Mouse (Mus musculus): Measurements from ENCODE around the gene Lmbr1l. TPM values are rescaled to one million over a fixed set of nuclear protein-coding genes. Genes with fewer than 3 reads are reported as not detected.
A peak's percentile ranks its signal among the peaks of the same experiment; 100 is the strongest.
"Not testable (repeated sequence)": the region's sequence is repeated elsewhere in the genome, so short reads cannot be mapped to it uniquely, and the experiment has no call there.

The Lmbr1l gene
- polyA plus RNA-seq, 1 experiment: 0.37 TPM

DNA sequence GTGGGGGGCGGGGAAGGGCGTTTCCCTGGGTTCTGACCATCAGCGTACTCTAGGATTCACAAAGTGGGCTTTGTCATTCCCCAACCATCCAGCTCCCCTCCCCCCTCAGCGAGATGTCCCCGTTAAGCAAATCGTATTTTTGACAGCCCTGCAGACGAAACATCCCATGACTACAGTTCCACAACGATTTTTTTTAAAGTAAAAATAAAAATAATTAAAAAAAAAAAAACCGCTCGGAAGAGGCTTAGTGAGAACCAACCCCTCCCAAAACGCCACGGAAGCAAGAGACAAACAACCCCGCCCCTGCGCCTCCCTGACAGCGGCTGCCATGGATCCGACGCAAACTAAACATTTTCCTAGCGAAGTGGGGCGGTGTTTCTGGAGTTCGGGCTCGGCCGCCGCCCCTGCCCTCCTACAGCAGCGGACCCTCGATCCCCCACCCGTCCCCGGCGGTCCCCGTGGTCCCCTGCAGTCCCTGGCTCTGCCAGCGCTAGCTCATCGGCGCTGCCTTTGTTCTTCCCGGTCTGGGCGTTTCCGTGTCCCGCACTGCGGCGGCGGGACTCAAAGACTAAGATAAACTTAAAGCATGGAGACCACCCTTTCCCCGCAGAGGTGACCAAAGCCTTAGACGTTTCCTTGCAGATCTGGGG, 34.8 kb upstream of the Lmbr1l start:
- TF ChIP-seq TAL1 (IDR thresholded peaks at IDR 0.05; ENCODE audit: low read length) (no peak), GATA1 (IDR thresholded peaks at IDR 0.05; ENCODE audit: low read length) (no peak)
- H3K9me3 ChIP-seq (ENCODE audit: control insufficient read depth, low read length): no peaks in the 10 kb centered on the region
- H3K4me3 ChIP-seq (replicated peaks): peak overlapping the region; percentile 71
- peaks cover 2% of the 10 kb centered on the region; the same call in 1 of the 2 replicates for H3K36me3 ChIP-seq (ENCODE audit: control insufficient read depth)
- peaks cover 41% of the 10 kb centered on the region for H3K27me3 ChIP-seq (ENCODE audit: control insufficient read depth)
- H3K4me1 ChIP-seq (ENCODE audit: control insufficient read depth): peaks cover 19% of the 10 kb centered on the region

DNA sequence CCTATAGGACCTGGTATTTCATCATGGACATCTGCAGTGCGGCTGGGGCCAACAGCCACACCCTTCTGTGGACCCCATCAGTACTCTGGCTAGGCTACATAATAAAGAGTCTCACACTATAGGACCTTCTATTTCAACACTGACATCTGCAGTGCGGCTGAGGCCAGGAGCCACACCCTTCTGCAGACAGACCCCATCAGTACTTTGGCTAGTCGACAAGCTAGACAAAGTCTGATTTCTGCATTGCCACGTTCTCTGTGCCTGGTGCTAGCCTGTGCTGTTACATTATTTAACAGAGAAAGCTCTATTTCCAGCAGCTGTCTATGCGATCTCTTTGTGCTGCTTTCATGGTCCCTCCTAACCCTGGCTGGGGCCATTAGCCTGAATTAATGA, 34.0 kb upstream of the Lmbr1l start:
- Histone ChIP-seq H3K36me3 (ENCODE audit: control insufficient read depth) (peaks cover 2% of the 10 kb centered on the region; the same call in 1 of the 2 replicates), H3K27me3 (ENCODE audit: control insufficient read depth) (peaks cover 41% of the 10 kb centered on the region), H3K4me3 (replicated peaks) (no peak overlapping the region), H3K4me1 (ENCODE audit: control insufficient read depth) (peaks cover 19% of the 10 kb centered on the region), H3K9me3 (ENCODE audit: control insufficient read depth, low read length) (no peaks in the 10 kb centered on the region)
- no peak for TF ChIP-seq GATA1 (IDR thresholded peaks at IDR 0.05; ENCODE audit: low read length)
- TF ChIP-seq TAL1 (IDR thresholded peaks at IDR 0.05; ENCODE audit: low read length): no peak

DNA sequence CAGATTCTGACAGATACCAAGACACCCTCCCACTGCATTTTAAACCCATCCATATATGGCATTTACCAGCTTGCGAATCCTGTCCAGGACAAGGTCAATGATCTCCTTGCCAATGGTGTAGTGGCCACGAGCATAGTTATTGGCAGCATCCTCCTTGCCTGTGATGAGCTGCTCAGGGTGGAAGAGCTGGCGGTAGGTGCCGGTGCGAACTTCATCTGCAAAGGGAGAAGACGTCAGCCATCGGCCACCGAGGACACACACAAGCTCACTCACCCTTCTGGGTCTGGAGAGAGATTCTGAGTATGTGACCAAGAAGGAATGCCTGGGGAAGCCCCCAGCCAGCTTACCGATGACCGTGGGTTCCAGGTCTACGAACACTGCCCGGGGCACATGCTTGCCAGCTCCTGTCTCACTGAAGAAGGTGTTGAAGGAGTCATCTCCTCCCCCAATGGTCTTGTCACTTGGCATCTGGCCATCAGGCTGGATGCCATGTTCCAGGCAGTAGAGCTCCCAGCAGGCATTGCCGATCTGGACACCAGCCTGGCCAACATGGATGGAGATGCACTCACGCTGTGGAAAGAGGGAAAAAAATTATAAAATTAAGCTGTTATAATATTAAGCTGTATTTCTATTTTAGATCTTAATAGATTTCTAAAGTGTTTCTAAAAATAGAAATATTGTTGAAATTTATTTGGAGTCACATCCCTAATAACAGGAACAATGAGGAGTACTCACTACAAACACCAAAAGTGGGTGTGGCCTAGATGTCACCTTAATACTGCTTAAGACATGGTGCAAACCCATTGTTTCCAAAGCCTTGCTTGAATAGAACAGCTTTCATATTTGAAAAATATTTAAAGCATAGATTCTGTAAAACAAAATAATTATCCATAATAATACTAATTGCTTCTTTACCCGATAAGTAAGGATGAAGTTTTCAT, 33.4 kb upstream of the Lmbr1l start:
- H3K4me3 ChIP-seq (replicated peaks); H3K36me3 ChIP-seq (ENCODE audit: control insufficient read depth); H3K9me3 ChIP-seq (ENCODE audit: control insufficient read depth, low read length): not testable (repeated sequence)
- Histone ChIP-seq H3K4me1 (ENCODE audit: control insufficient read depth) (peaks cover 19% of the 10 kb centered on the region), H3K27me3 (ENCODE audit: control insufficient read depth) (peaks cover 40% of the 10 kb centered on the region)

DNA sequence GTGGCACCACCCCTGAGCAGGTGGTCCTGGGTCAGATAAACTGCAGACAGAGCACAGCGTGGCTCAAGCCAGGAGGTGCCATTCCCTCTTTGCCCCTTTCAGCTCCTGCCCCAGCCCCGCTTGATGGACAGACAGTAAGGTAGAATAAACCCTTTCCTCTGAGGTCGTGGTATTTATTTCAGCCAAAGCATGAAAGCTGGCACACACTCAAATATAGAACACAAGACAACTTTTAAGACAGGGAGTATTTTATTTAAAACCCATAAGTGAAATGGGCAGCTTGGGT, 31.5 kb upstream of the Lmbr1l start:
- TF ChIP-seq GATA1 (IDR thresholded peaks at IDR 0.05; ENCODE audit: low read length) (no peak), TAL1 (IDR thresholded peaks at IDR 0.05; ENCODE audit: low read length) (no peak)
- Histone ChIP-seq H3K36me3 (ENCODE audit: control insufficient read depth) (peaks cover 2% of the 10 kb centered on the region; the same call in 1 of the 2 replicates), H3K27me3 (ENCODE audit: control insufficient read depth) (peaks cover 26% of the 10 kb centered on the region)

DNA sequence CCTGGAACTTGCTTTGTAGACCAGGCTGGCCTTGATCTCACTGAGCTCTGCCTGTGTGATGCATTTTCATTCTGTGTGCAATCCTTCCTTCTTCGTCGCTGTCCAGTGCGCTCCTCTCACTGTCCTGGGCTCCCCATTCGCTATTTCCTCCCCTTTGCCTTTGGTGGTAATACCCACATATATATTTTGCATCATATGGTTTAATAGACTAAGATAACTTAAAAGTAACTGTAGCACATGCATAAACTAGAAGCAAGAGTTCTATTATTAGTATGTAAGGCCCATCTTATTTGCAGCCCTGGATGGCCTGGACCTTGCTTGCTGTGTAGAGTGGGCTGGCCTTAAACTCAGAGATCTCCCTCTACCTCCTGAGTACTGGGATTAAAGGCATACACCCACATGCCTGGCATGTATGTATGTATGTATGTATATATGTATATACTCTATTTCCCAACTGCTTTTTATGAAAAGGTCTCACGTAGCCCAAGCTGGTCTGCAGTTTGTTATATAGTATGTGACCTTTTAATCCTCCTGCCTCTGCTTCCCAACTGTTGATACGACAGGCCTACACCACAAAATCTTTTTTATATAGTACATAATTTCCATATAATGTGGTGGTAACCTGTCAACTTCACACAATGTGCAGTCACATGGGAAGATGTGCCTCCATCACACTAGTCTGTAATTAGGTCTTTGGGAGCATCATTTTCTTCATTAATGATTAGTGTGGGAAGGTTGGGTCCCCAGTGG, 31.0 kb upstream of the Lmbr1l start:
- Histone ChIP-seq H3K4me1 (ENCODE audit: control insufficient read depth) (peaks cover 16% of the 10 kb centered on the region), H3K27me3 (ENCODE audit: control insufficient read depth) (peaks cover 20% of the 10 kb centered on the region), H3K4me3 (replicated peaks) (no peak overlapping the region), H3K9me3 (ENCODE audit: control insufficient read depth, low read length) (peaks cover 2% of the 10 kb centered on the region; the same call in 1 of the 2 replicates), H3K36me3 (ENCODE audit: control insufficient read depth) (peaks cover 2% of the 10 kb centered on the region; the same call in 1 of the 2 replicates)
- TF ChIP-seq GATA1 (IDR thresholded peaks at IDR 0.05; ENCODE audit: low read length) (no peak), TAL1 (IDR thresholded peaks at IDR 0.05; ENCODE audit: low read length) (no peak)

More for the DNA sequence above, 31.5 kb upstream of the Lmbr1l start:
- Histone ChIP-seq H3K9me3 (ENCODE audit: control insufficient read depth, low read length) (peaks cover 2% of the 10 kb centered on the region; the same call in 1 of the 2 replicates), H3K4me3 (replicated peaks) (no peak overlapping the region), H3K4me1 (ENCODE audit: control insufficient read depth) (peaks cover 16% of the 10 kb centered on the region)

DNA sequence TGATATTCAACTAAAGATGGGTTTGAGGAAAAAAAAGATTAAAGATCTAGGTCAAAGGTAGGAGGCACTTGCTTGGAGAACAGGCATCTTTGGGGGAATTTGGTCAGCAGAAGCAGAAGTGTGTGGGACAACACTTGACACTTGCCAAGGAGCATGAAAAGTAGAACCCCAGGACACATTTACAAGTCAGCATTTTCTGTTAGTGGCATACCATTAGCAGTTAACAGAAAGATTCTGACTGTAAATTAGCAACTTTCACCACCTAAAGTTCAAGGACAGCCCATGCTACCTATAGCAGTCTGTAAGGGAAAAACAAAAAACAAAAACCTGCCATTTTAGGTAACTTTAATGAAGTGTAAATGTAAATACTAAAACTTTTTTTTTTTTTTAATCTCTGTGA, 30.4 kb upstream of the Lmbr1l start:
- Histone ChIP-seq H3K4me3 (replicated peaks) (no peak overlapping the region), H3K9me3 (ENCODE audit: control insufficient read depth, low read length) (peaks cover 2% of the 10 kb centered on the region; the same call in 1 of the 2 replicates), H3K36me3 (ENCODE audit: control insufficient read depth) (peaks cover 2% of the 10 kb centered on the region; the same call in 1 of the 2 replicates), H3K4me1 (ENCODE audit: control insufficient read depth) (peaks cover 13% of the 10 kb centered on the region), H3K27me3 (ENCODE audit: control insufficient read depth) (peaks cover 14% of the 10 kb centered on the region)
- no peak for TF ChIP-seq TAL1 (IDR thresholded peaks at IDR 0.05; ENCODE audit: low read length)
- no peak for TF ChIP-seq GATA1 (IDR thresholded peaks at IDR 0.05; ENCODE audit: low read length)

DNA sequence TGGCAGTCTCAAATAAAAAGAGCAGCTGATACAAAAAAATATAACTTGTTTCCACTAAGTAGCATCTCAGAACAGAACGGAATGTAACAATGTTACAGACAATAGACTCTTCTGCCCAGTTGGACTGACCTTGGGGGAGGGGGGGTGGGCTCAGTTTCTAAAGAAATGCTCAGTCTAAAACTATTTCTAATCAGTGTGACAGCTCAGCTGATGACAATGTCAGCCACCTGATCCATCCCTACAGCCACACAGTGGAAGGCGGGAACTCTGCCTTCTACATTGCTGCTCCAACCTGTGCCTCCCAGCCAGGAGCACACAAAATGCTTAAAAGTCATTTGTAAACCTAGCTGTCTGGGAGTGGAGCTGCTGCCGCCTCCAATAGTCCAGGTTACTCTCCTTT, 29.9 kb upstream of the Lmbr1l start:
- peaks cover 2% of the 10 kb centered on the region; the same call in 1 of the 2 replicates for H3K9me3 ChIP-seq (ENCODE audit: control insufficient read depth, low read length)
- TF ChIP-seq TAL1 (IDR thresholded peaks at IDR 0.05; ENCODE audit: low read length) (no peak), GATA1 (IDR thresholded peaks at IDR 0.05; ENCODE audit: low read length) (no peak)
- no peak overlapping the region for H3K4me3 ChIP-seq (replicated peaks)
- peaks cover 8% of the 10 kb centered on the region for H3K4me1 ChIP-seq (ENCODE audit: control insufficient read depth)
- H3K36me3 ChIP-seq (ENCODE audit: control insufficient read depth): peaks cover 2% of the 10 kb centered on the region; the same call in 1 of the 2 replicates
- peaks cover 9% of the 10 kb centered on the region for H3K27me3 ChIP-seq (ENCODE audit: control insufficient read depth)

DNA sequence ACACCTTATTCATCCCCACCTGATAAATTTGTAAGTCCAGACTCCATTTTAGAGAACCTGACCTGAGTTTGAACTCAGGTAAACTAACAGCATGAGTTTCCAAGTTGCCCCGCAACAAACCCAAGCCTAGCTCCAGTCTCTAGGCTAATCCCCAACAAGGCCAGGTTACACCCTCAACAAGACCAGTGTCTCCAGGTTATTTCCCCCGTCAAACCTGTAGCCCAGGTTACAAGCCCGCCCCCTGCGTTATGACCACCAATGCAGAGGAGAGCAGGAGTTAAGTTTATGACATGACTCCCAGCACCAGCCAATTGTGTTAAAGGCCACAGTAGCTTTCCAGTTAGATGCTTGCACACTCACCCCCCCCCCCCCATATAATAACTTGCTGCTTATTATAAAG, 25.1 kb upstream of the Lmbr1l start:
- Histone ChIP-seq H3K36me3 (ENCODE audit: control insufficient read depth) (no peaks in the 10 kb centered on the region), H3K9me3 (ENCODE audit: control insufficient read depth, low read length) (peaks cover 2% of the 10 kb centered on the region; the same call in 1 of the 2 replicates), H3K4me1 (ENCODE audit: control insufficient read depth) (peaks cover 10% of the 10 kb centered on the region), H3K4me3 (replicated peaks) (no peak overlapping the region), H3K27me3 (ENCODE audit: control insufficient read depth) (no peaks in the 10 kb centered on the region)
- TF ChIP-seq GATA1 (IDR thresholded peaks at IDR 0.05; ENCODE audit: low read length) (no peak), TAL1 (IDR thresholded peaks at IDR 0.05; ENCODE audit: low read length) (no peak)

DNA sequence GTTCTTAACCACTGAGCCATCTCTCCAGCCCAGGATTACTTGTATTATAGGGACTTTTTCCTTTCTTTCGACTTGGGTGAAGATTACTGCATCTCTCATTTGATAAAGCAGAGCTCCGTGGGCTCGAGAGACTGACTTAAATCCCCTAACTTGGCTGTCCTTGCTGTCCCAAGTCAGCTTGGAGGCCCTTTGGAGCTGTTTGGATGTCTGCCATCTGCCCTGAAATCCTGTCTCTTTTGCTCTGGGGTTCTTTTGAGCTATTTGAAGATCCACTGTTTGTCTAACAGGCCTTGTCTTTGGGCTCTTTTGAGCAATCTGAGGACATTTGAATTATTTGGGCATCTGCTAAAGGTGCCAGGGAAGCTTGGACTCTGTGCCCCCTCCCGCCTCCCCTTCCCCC, 24.1 kb upstream of the Lmbr1l start:
- H3K9me3 ChIP-seq (ENCODE audit: control insufficient read depth, low read length): peaks cover 2% of the 10 kb centered on the region; the same call in 1 of the 2 replicates
- TF ChIP-seq TAL1 (IDR thresholded peaks at IDR 0.05; ENCODE audit: low read length) (no peak), GATA1 (IDR thresholded peaks at IDR 0.05; ENCODE audit: low read length) (no peak)
- H3K4me3 ChIP-seq (replicated peaks): no peak overlapping the region
- H3K36me3 ChIP-seq (ENCODE audit: control insufficient read depth): peaks cover 2% of the 10 kb centered on the region
- no peaks in the 10 kb centered on the region for H3K27me3 ChIP-seq (ENCODE audit: control insufficient read depth)
- peaks cover 12% of the 10 kb centered on the region for H3K4me1 ChIP-seq (ENCODE audit: control insufficient read depth)
